Mouse (Mus musculus) thymus, adult 2 months (tissue): ENCODE results near the gene Cpm.

Experiments used
- CTCF ChIP-seq: fragments of 200-500 bp; IDR thresholded peaks from 2 replicates; pipeline ENCODE4 v1.5.1; 2012; ENCODE audit warnings: mild to moderate bottlenecking, control low read depth, low read length, moderate library complexity, borderline replicate concordance; ENCODE audit not compliant: control insufficient read depth, poor library complexity, insufficient read depth; ENCODE audit errors: extremely low read depth
- POLR2A ChIP-seq: fragments of 200-500 bp; IDR thresholded peaks from 2 replicates; pipeline ENCODE4 v1.6.1; 2012; ENCODE audit warnings: mild to moderate bottlenecking, low read length, control low read depth, moderate library complexity; ENCODE audit not compliant: control insufficient read depth, poor library complexity, insufficient read depth; ENCODE audit errors: extremely low read depth

- TF ChIP-seq POLR2A (no peak), CTCF (no peak)
Measured at GRCm38 (mm10) chr10:117679029-117679686, 49.9 kb downstream of the Cpm start.
